Mouse (Mus musculus) midbrain, embryonic 15.5 days (tissue): ENCODE measurements around the gene Cdk2ap1. TPM values are rescaled to one million over a fixed set of nuclear protein-coding genes. Genes with fewer than 3 reads are reported as not detected.
"Not testable (repeated sequence)": the region's sequence is repeated elsewhere in the genome, so short reads cannot be mapped to it uniquely, and the experiment has no call there.

Experiments
- ATAC-seq: fragments of 200-750 bp; cut with Nextera tagmentation; replicated peaks from 2 replicates; pipeline ENCODE4 v1.8.0; 2017; ENCODE audit warnings: moderate TSS enrichment
- H3K27ac ChIP-seq: fragments of 300-500 bp; sonication (generic); 2 replicates; pipeline ENCODE4 v1.5.1; 2015; ENCODE audit warnings: mild to moderate bottlenecking, inconsistent platforms
- H3K27me3 ChIP-seq: fragments of 300-500 bp; sonication (generic); replicated peaks from 2 replicates; pipeline ENCODE4 v1.6.1; 2015; ENCODE audit warnings: inconsistent platforms
- H3K36me3 ChIP-seq: fragments of 300-500 bp; sonication (generic); replicated peaks from 2 replicates; pipeline ENCODE4 v1.6.1; 2015; ENCODE audit warnings: inconsistent platforms
- H3K4me1 ChIP-seq: fragments of 300-500 bp; sonication (generic); 2 replicates; pipeline ENCODE4 v1.6.1; 2015; ENCODE audit warnings: inconsistent platforms
- H3K4me2 ChIP-seq: fragments of 300-500 bp; sonication (generic); 2 replicates; pipeline ENCODE4 v1.6.1; 2015; ENCODE audit warnings: inconsistent platforms, mild to moderate bottlenecking, moderate library complexity
- H3K4me3 ChIP-seq: fragments of 300-500 bp; sonication (generic); 2 replicates; pipeline ENCODE4 v1.5.1; 2015; ENCODE audit warnings: mild to moderate bottlenecking, inconsistent platforms
- H3K9ac ChIP-seq: fragments of 300-500 bp; sonication (generic); 2 replicates; pipeline ENCODE4 v1.6.1; 2015; ENCODE audit warnings: mild to moderate bottlenecking, inconsistent platforms
- H3K9me3 ChIP-seq: fragments of 300-500 bp; sonication (generic); 2 replicates; pipeline ENCODE4 v1.6.1; 2016; ENCODE audit warnings: inconsistent platforms
- WGBS: fragments of 180-500 bp; shearing (Covaris S2); methylation state at CpG from one replicate; pipeline ENCODE4 v1.1.7; 2015; ENCODE audit warnings: mixed read lengths; 5-methylcytosine and 5-hydroxymethylcytosine counted together
- polyA plus RNA-seq: library from polyadenylated mRNA; unstranded; fragments of >200 nt; fragmentation: Nextera tagmentation; extraction: Ambion mirVana; gene quantifications from 2 replicates; pipeline ENCODE4 v1.2.1, GENCODE M21; 2015

Gene Cdk2ap1
- polyA plus RNA-seq, 1 experiment from 2014 or later: 89.3 TPM

DNA sequence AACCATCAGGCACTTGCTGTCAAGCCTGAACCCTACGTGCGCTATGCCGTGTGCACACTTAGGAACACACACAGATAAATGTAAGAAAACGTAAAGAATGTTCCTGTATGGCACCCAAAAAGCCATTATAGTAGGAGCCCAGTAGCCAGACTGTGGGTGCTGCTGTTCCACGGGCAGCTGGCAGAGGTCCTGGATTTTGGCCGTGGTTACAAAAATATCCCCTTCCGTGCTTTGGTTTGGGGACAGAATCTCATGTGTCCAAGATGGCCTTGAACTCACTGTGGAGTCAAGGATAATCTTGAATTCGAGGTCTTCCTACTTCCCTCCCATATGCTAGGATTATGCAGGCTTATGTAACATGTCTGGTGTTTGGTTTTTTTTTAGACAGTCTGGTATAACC, 20.0 kb downstream of the Cdk2ap1 start:
- no peak overlapping the region for H3K4me3 ChIP-seq
- H3K9me3 ChIP-seq: no peaks in the 10 kb centered on the region
- no peaks in the 10 kb centered on the region for H3K4me1 ChIP-seq
- H3K27ac ChIP-seq: no peak overlapping the region
- no peak overlapping the region for H3K4me2 ChIP-seq
- WGBS: 84% methylated on average over 8 of the region's 8 CpGs
- peaks cover 8% of the 10 kb centered on the region for H3K36me3 ChIP-seq
- no peaks in the 10 kb centered on the region for H3K27me3 ChIP-seq
- ATAC-seq: no peak
- no peak overlapping the region for H3K9ac ChIP-seq

DNA sequence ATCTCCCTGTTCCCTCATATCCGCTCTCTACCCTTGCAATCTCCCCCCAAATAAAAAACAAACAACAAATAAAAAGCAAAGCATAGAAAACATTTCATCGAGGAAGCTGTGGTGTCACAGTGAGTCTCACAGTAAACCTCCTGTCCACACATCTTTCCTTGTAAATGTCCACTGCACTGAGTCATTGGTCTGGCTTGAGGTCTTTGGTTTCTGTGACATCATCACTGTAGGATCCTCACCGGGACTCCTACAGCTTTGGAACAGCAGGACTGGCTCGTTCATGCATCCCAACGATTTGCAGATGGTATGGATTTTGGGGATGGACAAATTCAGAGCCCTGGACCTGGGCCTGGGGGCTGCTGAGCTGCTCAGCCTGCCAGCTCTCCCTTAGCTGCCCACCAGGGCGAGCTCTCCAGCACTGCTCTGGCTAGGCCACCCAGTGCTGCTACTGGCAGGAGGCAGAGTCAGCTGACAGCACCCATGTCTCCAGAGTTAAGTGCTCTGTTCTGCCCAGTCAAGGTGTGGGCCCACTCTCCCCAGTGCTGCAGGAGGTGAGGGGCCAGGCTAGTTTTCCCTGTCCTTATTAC, 21.0 kb downstream of the Cdk2ap1 start:
- H3K9me3 ChIP-seq, H3K36me3 ChIP-seq, H3K4me1 ChIP-seq, H3K27ac ChIP-seq, H3K4me2 ChIP-seq, H3K4me3 ChIP-seq, H3K9ac ChIP-seq, H3K27me3 ChIP-seq: not testable (repeated sequence)
- 72% methylated on average over 6 of the region's 6 CpGs for WGBS
- ATAC-seq: 0 out of 2 replicates have a peak, but pooled peaks have one; percentile 45

DNA sequence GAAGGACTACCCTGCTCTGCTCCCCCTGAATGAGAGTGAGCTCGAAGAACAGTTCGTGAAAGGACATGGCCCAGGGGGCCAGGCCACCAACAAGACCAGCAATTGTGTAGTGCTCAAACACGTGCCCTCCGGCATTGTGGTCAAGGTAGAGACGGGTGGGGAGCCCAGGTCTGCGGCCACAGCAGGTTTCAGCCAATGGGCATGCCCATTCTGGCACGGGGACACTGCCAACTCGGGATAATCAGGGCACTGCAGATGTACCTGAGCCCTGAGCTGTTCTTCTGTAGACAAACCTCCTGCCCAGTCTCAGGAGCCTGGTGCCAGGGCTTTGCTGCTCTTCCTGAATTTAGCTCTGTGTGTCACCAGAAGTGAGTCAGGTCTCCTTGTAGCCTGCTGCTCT, 24.1 kb downstream of the Cdk2ap1 start:
- Histone ChIP-seq H3K27ac (no peak overlapping the region), H3K4me3 (no peak overlapping the region), H3K4me2 (no peak overlapping the region), H3K9me3 (no peaks in the 10 kb centered on the region), H3K9ac (no peak overlapping the region), H3K4me1 (peaks cover 11% of the 10 kb centered on the region), H3K36me3 (no peaks in the 10 kb centered on the region), H3K27me3 (no peaks in the 10 kb centered on the region)
- no peak for ATAC-seq
- 87% methylated on average over 8 of the region's 8 CpGs for WGBS

GRCm38 (mm10) chr5:124337909-124338308, 25.0 kb downstream of the Cdk2ap1 start:
- H3K4me3 ChIP-seq: no peak overlapping the region
- WGBS: 52% methylated on average over 9 of the region's 9 CpGs
- H3K4me1 ChIP-seq: peaks cover 16% of the 10 kb centered on the region
- H3K36me3 ChIP-seq: no peaks in the 10 kb centered on the region
- no peak overlapping the region for H3K27ac ChIP-seq
- no peaks in the 10 kb centered on the region for H3K9me3 ChIP-seq
- no peak overlapping the region for H3K4me2 ChIP-seq
- no peak overlapping the region for H3K9ac ChIP-seq
- no peak for ATAC-seq
- H3K27me3 ChIP-seq: no peaks in the 10 kb centered on the region

DNA sequence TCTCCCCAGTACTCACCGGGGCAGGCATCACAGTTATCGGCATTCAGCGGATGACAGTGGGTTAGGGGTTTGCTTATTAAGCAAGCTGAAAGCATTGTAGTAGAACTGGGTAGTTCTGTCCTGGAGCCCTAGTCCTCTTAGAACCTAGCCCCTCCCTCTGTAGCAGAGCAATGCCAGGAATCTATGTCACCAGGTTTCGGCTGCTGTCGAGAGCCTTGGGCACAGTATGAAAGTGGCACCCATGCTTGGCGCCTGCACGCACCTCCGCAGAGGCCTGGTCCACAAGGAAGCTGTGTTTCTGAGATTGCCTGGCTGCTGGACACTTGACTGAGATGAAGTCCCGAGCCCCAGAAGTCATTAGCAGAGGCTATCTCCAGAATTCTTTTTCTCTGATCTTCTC, 25.8 kb downstream of the Cdk2ap1 start:
- peaks cover 16% of the 10 kb centered on the region for H3K4me1 ChIP-seq
- no peaks in the 10 kb centered on the region for H3K27me3 ChIP-seq

GRCm38 (mm10) chr5:124334392-124334791, 28.5 kb downstream of the Cdk2ap1 start:
- no peak overlapping the region for H3K9ac ChIP-seq

More for the DNA sequence above, 25.8 kb downstream of the Cdk2ap1 start:
- no peak overlapping the region for H3K4me2 ChIP-seq
- WGBS: 89% methylated on average over 9 of the region's 9 CpGs
- no peak overlapping the region for H3K9ac ChIP-seq
- no peaks in the 10 kb centered on the region for H3K9me3 ChIP-seq
- H3K36me3 ChIP-seq: no peaks in the 10 kb centered on the region
- no peak overlapping the region for H3K27ac ChIP-seq
- ATAC-seq: no peak
- no peak overlapping the region for H3K4me3 ChIP-seq

DNA sequence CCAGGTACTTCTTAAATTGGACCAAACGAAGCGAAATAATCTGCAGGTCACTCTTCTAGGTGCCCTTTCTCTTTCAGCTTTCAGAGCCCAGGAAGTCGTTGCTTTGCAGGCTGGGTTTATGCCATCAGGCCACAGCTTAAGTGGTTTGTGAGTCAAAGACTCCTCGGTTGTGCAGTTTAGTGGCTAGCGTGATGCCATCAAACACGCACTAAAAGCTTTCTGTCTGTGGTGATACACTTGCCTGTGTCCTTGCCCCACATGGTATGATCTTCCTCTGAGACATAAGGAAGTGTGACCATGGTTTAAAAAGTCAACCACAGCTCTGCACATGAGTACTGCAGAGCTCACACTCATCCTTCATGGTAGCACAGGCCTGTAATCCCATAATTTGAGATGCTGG, 32.8 kb downstream of the Cdk2ap1 start:
- WGBS: 92% methylated on average over 6 of the region's 6 CpGs
- H3K9ac ChIP-seq: no peak overlapping the region

More at GRCm38 (mm10) chr5:124334392-124334791, 28.5 kb downstream of the Cdk2ap1 start:
- Histone ChIP-seq H3K4me2 (no peak overlapping the region), H3K4me3 (no peak overlapping the region), H3K9me3 (no peaks in the 10 kb centered on the region), H3K4me1 (peaks cover 16% of the 10 kb centered on the region), H3K27ac (peak overlapping the region; percentile 75), H3K36me3 (no peaks in the 10 kb centered on the region), H3K27me3 (no peaks in the 10 kb centered on the region)
- ATAC-seq: peak; percentile 86
- 35% methylated on average over 6 of the region's 6 CpGs for WGBS

GRCm38 (mm10) chr5:124327510-124328364, 35.1 kb downstream of the Cdk2ap1 start, which contains the start of the genes Mphosph9 and 2810006K23Rik:
Mphosph9 (minus strand) TSS chr5:124327972.
2810006K23Rik (plus strand) TSS chr5:124328089.
- H3K4me3 ChIP-seq: peak within 1 kb of the TSS; percentile 74

More for the DNA sequence above, 32.8 kb downstream of the Cdk2ap1 start:
- ATAC-seq: no peak
- Histone ChIP-seq H3K27ac (no peak overlapping the region), H3K4me3 (no peak overlapping the region), H3K4me1 (peaks cover 33% of the 10 kb centered on the region), H3K27me3 (no peaks in the 10 kb centered on the region), H3K4me2 (no peak overlapping the region), H3K9me3 (no peaks in the 10 kb centered on the region), H3K36me3 (no peaks in the 10 kb centered on the region)

GRCm38 (mm10) chr5:124326829-124327228, 36.1 kb downstream of the Cdk2ap1 start:
- no peaks in the 10 kb centered on the region for H3K9me3 ChIP-seq
- peak overlapping the region; percentile 69 for H3K9ac ChIP-seq
- no peak for ATAC-seq
- 1% methylated on average over 8 of the region's 8 CpGs for WGBS
- no peaks in the 10 kb centered on the region for H3K27me3 ChIP-seq
- peak overlapping the region; percentile 74 for H3K4me3 ChIP-seq
- peaks cover 18% of the 10 kb centered on the region for H3K4me1 ChIP-seq
- H3K36me3 ChIP-seq: no peaks in the 10 kb centered on the region
- peak overlapping the region; percentile 60 for H3K4me2 ChIP-seq
- H3K27ac ChIP-seq: peak overlapping the region; percentile 97

More at GRCm38 (mm10) chr5:124327510-124328364, 35.1 kb downstream of the Cdk2ap1 start, which contains the start of the genes Mphosph9 and 2810006K23Rik:
- H3K9ac ChIP-seq: peak within 1 kb of the TSS; percentile 69
- WGBS: under 1% methylated on average over 72 of the region's 72 CpGs
- H3K27me3 ChIP-seq: no peaks in the 10 kb centered on the region
- peak within 1 kb of the TSS; percentile 94 for H3K4me2 ChIP-seq
- ATAC-seq: peak; percentile 98
- peak within 1 kb of the TSS; percentile 97 for H3K27ac ChIP-seq
- no peaks in the 10 kb centered on the region for H3K9me3 ChIP-seq
- no peaks in the 10 kb centered on the region for H3K36me3 ChIP-seq
- peaks cover 18% of the 10 kb centered on the region for H3K4me1 ChIP-seq

- Histone ChIP-seq H3K36me3 (peaks cover 30% of the 10 kb centered on the region), H3K9me3 (no peaks in the 10 kb centered on the region)
These were observed 45.2 kb downstream of the Cdk2ap1 start for GRCm38 (mm10) chr5:124317648-124318047.

DNA sequence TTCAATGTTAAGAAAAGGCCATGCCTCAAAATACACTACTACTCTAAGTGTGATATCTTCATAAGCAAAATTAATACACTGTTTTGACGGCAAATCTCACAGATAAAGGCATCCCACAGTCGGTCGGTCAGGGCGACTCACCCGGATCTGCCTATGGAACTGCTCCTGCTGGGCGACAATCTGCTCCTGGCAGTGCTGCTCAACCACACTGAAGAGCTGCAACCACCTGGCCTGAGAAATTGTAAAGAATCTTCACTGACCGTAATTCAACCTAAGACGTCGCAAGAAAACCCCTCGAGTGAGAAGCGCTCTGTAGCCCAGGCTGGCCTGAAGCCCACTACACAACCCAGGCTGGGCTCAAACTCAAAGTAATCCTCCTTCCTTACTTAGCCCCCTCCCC, 46.9 kb downstream of the Cdk2ap1 start:
- H3K36me3 ChIP-seq: peaks cover 41% of the 10 kb centered on the region
- WGBS: 94% methylated on average over 11 of the region's 11 CpGs
- ATAC-seq: no peak

More at GRCm38 (mm10) chr5:124317648-124318047, 45.2 kb downstream of the Cdk2ap1 start:
- WGBS: 89% methylated on average over 7 of the region's 7 CpGs
- Histone ChIP-seq H3K4me3 (no peak overlapping the region), H3K27ac (no peak overlapping the region), H3K4me2 (no peak overlapping the region), H3K9ac (no peak overlapping the region), H3K27me3 (no peaks in the 10 kb centered on the region), H3K4me1 (no peaks in the 10 kb centered on the region)
- no peak for ATAC-seq

GRCm38 (mm10) chr5:124315498-124315897, 47.4 kb downstream of the Cdk2ap1 start:
- peaks cover 41% of the 10 kb centered on the region for H3K36me3 ChIP-seq
- no peak overlapping the region for H3K4me3 ChIP-seq
- 90% methylated on average over 9 of the region's 9 CpGs for WGBS
- H3K9me3 ChIP-seq: no peaks in the 10 kb centered on the region
- no peak overlapping the region for H3K9ac ChIP-seq
- ATAC-seq: no peak
- H3K4me2 ChIP-seq: no peak overlapping the region
- H3K27me3 ChIP-seq: no peaks in the 10 kb centered on the region
- H3K4me1 ChIP-seq: no peaks in the 10 kb centered on the region
- H3K27ac ChIP-seq: no peak overlapping the region

More for the DNA sequence above, 46.9 kb downstream of the Cdk2ap1 start:
- Histone ChIP-seq H3K9me3 (no peaks in the 10 kb centered on the region), H3K9ac (no peak overlapping the region), H3K4me1 (no peaks in the 10 kb centered on the region), H3K4me3 (no peak overlapping the region), H3K27me3 (no peaks in the 10 kb centered on the region), H3K4me2 (no peak overlapping the region), H3K27ac (no peak overlapping the region)
